Mouse (Mus musculus): Measurements from ENCODE around the gene Rad51b.

- TF ChIP-seq CTCF (conservative IDR thresholded peaks at IDR 0.05 in 1 of 2, IDR thresholded peaks at IDR 0.05 in 1 of 2; ENCODE audit: low read depth in 2 of 2, low read length in 2 of 2) (no peak), EP300 (IDR thresholded peaks at IDR 0.05; ENCODE audit: low read length) (no peak), TCF12 (IDR thresholded peaks at IDR 0.05; ENCODE audit: low read depth, low read length) (no peak)
These were observed 287.6 kb downstream of the Rad51b start for GRCm38 (mm10) chr12:79584556-79585307.
